Mouse (Mus musculus) A20 (cell line): ENCODE measurements around the gene Dtnbp1.

Experiments used
- DNase-seq: peaks from one replicate; pipeline ENCODE4 v3.0.0-alpha.2; 2011; ENCODE audit warnings: low read depth, low spot score

Gene Dtnbp1

GRCm38 (mm10) chr13:44948320-44949250, 53.4 kb downstream of the Dtnbp1 start:
- no peak for DNase-seq

- no peak for DNase-seq
Observed at GRCm38 (mm10) chr13:44946880-44947635, 54.9 kb downstream of the Dtnbp1 start.

GRCm38 (mm10) chr13:44943618-44944017, 58.3 kb downstream of the Dtnbp1 start:
- DNase-seq, result no peak

DNA sequence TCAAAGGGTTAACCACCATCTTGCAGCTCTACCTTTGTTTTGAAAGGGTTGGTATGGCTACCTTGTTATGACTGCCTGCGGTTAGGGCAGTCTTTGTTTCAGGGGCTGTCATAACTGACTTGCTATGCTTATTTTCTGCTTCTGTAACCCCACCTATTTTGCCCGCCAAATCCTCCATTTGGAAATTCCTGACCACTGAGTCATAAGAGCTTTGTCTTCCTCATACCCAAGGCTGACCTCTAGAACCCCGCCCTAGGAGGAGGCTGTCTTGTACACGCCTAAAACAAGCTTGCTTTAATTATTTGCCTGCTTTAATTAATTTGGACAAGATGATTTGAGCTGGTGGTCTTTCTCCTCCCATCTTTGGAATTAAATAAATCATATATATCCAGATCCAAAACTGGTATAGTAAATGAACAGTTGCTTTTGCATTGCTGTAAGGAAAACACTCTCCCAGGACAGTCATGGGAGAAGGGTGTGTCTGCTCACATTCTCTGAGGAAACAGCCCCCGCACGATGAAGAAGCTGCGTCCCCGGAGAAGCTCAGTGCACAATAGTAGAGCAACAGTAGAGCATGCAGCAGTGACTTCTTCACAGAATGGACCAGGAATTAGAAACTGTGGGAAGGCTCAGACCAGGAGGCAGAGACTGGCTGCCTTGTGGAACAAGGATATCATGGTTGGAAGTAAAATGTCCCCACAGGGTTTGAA, 62.5 kb downstream of the Dtnbp1 start:
- no peak for DNase-seq

DNA sequence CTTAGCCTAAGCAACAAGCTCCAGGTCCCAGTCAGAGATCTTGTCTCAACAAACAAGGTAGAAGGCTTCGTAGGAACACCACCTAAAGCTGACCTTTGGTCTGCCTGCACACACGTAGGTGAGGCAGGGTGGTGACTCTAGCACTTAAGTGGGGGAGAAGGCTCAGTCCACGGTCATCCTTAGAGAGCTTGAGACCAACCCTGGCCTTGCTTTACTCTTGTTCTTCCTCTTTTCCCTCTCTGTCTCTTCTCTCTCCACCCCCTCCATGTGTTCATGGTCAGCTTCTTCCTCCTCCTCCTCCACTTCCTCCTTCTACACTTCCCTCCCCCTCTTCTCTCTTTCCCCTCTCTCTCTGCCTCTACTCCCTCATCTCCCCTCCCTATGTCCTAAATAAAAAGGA, 64.3 kb downstream of the Dtnbp1 start:
- DNase-seq, result peak; percentile 7

DNA sequence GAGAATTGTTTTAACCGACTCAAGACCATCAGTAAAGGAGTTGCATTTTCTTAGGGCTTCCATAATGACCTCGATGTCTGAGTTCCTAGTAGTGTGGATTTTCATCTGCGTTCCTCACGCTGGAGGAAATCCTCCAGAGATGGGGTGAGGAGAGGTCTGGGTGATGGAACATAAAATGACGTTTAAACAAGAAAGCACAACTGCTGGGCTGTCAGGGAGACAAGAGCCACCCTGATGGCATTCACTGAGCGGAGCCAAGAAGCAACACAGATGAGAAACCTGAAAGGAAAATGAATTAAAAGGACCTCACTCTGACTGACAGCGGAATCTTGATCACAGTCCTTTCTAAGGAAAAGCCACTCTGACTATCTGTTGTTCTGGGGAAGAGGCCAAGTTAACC, 68.4 kb downstream of the Dtnbp1 start:
- DNase-seq, result no peak

GRCm38 (mm10) chr13:44932307-44933264, 69.4 kb downstream of the Dtnbp1 start:
- DNase-seq, result no peak

DNA sequence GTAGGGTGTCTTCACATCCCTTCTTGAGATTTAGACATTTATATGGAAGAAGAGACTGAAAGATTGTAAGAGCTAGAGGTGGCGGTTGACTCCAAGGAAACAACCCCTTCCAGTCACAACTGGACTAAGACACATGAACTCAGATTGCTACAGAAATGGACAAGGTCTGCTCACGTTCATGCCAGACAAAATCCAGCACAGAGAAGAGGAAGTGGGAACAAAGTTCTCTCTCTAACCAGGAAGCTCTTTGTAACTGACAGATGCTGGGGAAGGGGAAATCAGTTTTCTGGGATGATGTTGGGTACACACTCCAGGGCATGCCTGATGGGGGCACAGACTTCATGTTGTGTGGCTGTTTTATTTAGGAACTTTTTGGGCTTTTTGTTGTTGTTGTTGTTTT, 75.6 kb downstream of the Dtnbp1 start:
- no peak for DNase-seq

DNA sequence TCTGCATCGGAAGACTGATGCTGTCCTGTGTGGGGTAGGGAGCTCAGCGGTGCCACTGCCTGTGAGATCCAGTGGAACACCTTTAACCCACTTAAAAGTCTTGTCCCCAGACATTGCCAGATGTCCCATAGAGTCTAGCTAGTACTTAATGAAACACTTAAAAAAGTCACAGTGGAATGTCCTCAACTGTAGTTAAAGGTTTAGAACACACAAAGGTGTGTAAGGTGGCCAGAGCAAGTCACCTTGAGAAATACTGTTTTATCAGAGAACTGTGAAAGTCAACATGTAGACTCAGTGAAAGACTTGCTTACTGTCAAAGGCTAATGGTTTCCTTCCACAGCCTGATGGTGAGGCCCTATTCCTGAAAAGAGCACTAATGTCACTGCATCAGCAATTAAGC, 76.8 kb downstream of the Dtnbp1 start:
- no peak for DNase-seq

DNA sequence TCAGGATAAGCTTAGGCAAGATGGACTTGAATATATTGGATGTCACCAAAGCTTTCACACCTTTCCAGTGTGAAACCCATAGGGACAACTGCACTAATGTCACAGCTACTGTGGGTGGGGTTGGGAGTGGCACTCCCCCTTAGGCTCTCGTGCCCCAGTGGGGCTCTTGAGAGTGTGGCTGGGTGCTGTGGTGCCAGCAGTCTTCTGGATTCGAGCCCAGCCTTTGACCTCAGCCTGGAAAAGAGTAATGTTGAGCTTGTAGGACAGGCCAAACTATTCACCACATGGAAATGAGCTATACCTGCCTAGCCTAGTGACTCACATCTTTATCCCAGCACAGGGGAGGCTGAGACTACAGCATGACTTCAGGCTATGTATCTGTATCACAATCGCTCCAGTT, 77.9 kb downstream of the Dtnbp1 start:
- DNase-seq, result no peak

DNA sequence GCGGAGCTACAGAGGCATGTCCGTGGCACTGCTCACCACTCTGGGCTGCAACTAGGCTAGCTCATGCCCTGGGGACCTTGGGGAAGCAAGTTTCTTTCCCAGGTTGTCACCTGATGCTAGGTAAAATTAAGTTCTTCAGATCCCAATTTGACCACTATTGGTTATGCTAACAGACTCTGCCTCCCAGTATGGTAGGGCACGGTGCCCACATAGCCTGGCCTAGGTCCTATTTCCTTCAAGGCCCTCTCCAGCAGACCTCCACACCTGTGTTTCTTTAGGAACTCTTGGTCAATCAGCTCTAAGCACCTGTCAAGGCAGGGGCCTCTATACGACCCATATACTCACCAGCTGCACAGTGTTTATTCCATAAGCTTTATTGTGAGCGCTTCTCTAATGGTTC, 80.2 kb downstream of the Dtnbp1 start:
- no peak for DNase-seq

GRCm38 (mm10) chr13:44921095-44921494, 80.9 kb downstream of the Dtnbp1 start:
- no peak for DNase-seq

DNA sequence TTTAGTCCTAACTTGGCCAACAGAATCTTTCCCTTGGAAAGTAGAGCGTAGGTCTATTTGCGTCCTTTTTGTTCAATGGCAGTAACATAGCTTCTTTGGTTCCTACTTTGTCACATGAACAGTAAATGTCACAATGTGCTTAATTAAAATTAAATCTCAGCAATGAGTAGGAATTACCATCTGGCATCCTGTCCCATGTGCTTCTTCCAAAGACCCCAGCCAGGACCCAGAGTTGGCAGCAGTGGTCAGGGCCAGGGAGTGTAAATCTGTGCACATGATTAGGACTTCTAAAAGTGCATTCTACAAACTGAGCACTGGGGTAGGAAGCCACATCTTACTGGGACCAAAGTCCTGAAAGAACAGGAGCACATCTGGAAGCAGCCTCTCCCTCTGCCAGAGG, 83.7 kb downstream of the Dtnbp1 start:
- no peak for DNase-seq

DNA sequence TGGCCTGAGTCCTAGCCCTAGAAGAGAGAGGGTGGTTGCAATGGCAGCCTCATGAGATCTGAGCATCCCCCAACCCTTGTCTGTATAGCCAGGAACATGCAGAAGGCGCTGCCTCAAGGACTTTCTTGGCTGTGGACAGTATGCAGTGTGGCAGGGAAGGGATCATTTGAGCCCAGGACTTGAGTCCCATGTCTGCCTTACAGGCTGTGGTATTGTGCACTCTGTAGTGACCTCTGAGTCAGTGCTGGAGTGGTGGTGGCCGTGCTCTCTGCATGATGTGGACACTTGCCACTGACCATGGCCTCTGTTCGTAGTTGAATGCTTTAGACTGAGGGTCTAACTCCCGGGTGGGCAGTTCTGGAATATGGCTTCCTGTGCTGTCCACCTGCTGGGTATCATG, 84.7 kb downstream of the Dtnbp1 start:
- DNase-seq, result no peak

DNA sequence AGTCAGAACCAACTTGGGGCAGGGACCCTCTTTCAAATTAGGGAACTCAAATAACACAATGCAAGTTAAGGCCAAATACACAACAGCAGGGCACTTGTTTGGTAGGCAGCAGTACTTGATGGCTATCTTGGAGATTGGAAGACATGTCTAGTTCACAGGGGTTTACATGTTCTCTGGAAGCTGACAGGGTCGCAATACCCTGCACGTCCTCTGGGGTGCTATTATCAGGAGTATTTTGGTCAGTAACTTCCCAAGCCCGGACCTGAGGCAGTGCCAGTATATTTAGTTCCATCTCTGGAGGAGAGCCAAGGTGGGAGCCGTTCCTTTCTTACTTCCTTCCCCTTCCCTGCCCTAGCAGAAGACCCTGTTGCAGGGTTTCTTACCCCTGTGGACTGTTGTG, 86.0 kb downstream of the Dtnbp1 start:
- peak; percentile 36 for DNase-seq

DNA sequence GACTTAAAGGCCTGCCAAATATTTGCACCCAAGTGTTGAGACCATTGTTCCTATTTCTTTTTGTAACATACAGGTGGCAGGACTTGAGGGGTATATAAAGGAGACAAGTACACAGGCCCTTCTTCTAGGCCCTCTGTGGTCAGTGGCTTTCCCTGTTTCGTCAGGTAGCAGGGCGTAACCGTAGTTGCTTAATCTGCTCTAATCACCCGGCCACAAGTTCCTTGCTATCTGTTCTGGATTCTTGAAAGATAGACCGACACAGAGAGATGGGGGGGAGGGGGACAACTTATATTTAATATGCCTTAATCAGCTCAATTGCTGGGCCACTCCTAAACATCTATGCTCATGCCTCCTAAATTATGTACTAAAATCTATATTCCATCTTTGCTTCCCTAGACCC, 86.6 kb downstream of the Dtnbp1 start:
- DNase-seq, result no peak

- no peak for DNase-seq
Observed at GRCm38 (mm10) chr13:44913560-44913959, 88.4 kb downstream of the Dtnbp1 start.

GRCm38 (mm10) chr13:44912851-44913250, 89.1 kb downstream of the Dtnbp1 start:
- DNase-seq, result no peak

GRCm38 (mm10) chr13:44908790-44909189, 93.2 kb downstream of the Dtnbp1 start:
- DNase-seq, result no peak

- DNase-seq, result no peak
Observed at GRCm38 (mm10) chr13:44907702-44908101, 94.2 kb downstream of the Dtnbp1 start.

DNA sequence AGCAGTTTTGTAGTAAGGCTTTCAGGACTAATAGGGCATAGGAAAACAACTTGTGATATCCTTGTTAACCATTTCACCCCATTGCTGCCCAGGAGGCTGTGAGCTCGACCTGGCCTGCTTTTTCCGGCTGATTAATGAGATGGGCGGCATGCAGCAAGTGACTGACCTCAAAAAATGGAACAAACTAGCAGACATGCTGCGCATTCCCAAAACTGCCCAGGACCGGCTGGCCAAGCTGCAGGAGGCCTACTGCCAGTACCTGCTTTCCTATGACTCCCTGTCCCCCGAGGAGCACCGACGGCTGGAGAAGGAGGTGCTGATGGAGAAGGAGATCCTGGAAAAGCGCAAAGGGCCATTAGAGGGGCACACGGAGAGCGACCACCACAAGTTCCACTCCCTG, 95.8 kb downstream of the Dtnbp1 start:
- no peak for DNase-seq
